ENCODE assay signal across 32 mouse cellular contexts in the genomic region with DNA sequence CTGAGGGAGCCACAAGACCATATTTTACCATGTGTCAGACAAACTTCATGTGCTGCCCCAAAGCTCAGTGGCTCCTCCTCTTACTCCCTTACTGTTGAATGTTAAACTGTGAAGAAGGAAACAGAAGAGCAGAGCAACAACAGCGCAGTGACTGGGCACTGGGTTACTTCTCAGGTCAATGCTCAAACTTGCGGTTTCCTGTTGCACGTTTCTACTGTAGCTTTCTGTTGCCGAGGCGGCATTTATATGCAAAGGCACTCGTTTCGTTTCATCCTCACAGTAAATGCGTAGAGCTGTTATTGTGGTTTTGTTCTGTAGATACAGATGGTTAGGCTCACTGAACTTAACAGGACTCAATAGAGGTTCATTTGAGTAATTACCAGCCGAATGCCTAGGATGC. TPM values are rescaled to one million over a fixed set of nuclear protein-coding genes. Genes with fewer than 3 reads are reported as not detected.
DNase-seq lines count a peak whose midpoint lies in the region; ATAC-seq lines count a peak whose summit lies in the region.
"Had no signal": no experiment of that assay in that cellular context is flagged by ENCODE, and none has a peak within 500 bp of the region (broad histone marks: within the 10 kb centered on the region; RNA-seq: fewer than 3 reads in every experiment).

No protein-coding gene starts in this region.

- intact Hi-C loops in left cerebral cortex, postnatal 10 days (cut with DNase I): no loop called here

- H3K4me1 ChIP-seq in liver, embryonic 12.5 days: no peaks in the 10 kb centered on the region
- H3K4me1 ChIP-seq: embryonic facial prominence, embryonic 15.5 days; forebrain, embryonic 12.5 days; heart, embryonic 13.5 days; hindbrain, embryonic 10.5 days; hindbrain, embryonic 15.5 days; intestine, embryonic 15.5 days; liver, embryonic 15.5 days; midbrain, embryonic 10.5 days; midbrain, embryonic 15.5 days had no signal

- H3K36me3 ChIP-seq in liver, embryonic 12.5 days: no peaks in the 10 kb centered on the region
- H3K36me3 ChIP-seq: embryonic facial prominence, embryonic 15.5 days; forebrain, embryonic 12.5 days; heart, embryonic 13.5 days; hindbrain, embryonic 10.5 days; hindbrain, embryonic 15.5 days; intestine, embryonic 15.5 days; liver, embryonic 15.5 days; midbrain, embryonic 10.5 days; midbrain, embryonic 15.5 days; neural tube, embryonic 12.5 days had no signal

- no peak overlapping the region for H3K4me2 ChIP-seq in liver, embryonic 12.5 days
- H3K4me2 ChIP-seq: embryonic facial prominence, embryonic 15.5 days; forebrain, embryonic 12.5 days; heart, embryonic 13.5 days; hindbrain, embryonic 15.5 days; intestine, embryonic 15.5 days; liver, embryonic 15.5 days; lung, embryonic 14.5 days; midbrain, embryonic 15.5 days; neural tube, embryonic 12.5 days had no signal

- no peak overlapping the region for H3K9ac ChIP-seq in liver, embryonic 12.5 days
- H3K9ac ChIP-seq: embryonic facial prominence, embryonic 15.5 days; forebrain, embryonic 12.5 days; forebrain, postnatal 0 days; heart, embryonic 13.5 days; hindbrain, embryonic 15.5 days; intestine, embryonic 15.5 days; liver, embryonic 15.5 days; lung, embryonic 14.5 days; midbrain, embryonic 15.5 days; neural tube, embryonic 12.5 days had no signal

- H3K27me3 ChIP-seq in liver, embryonic 12.5 days (replicated peaks): peaks cover 7% of the 10 kb centered on the region; the same call in 1 of the 2 replicates
- H3K27me3 ChIP-seq: embryonic facial prominence, embryonic 15.5 days; forebrain, embryonic 12.5 days; heart, embryonic 13.5 days; hindbrain, embryonic 15.5 days; intestine, embryonic 15.5 days; midbrain, embryonic 15.5 days; neural tube, embryonic 12.5 days had no signal

- peak; percentile 81 for ATAC-seq in CD4-positive, CD25-positive, alpha-beta regulatory T cell, adult 4 months
- peak; percentile 80 for ATAC-seq in inflammation-experienced regulatory T-cells, adult 6 months
- ATAC-seq in liver, embryonic 12.5 days: no peak
- ATAC-seq: intestine, embryonic 15.5 days; midbrain, embryonic 15.5 days had no signal

- H3K9me3 ChIP-seq in liver, embryonic 12.5 days (replicated peaks): no peaks in the 10 kb centered on the region
- H3K9me3 ChIP-seq: embryonic facial prominence, embryonic 15.5 days; forebrain, embryonic 12.5 days; heart, embryonic 13.5 days; hindbrain, embryonic 10.5 days; hindbrain, embryonic 15.5 days; intestine, embryonic 15.5 days; liver, embryonic 15.5 days; midbrain, embryonic 10.5 days; midbrain, embryonic 15.5 days; neural tube, embryonic 12.5 days had no signal

- DNase-seq in T-cell, adult 2 months (ENCODE audit: low spot score): peak; percentile 23
- DNase-seq in right cerebral cortex, postnatal 4 days: no peak
- no peak for DNase-seq in left cerebral cortex, postnatal 10 days (ENCODE audit: extremely low spot score in 1 of 2, low spot score in 2 of 2)
- DNase-seq: adrenal gland, postnatal 25 days; cerebellum, adult 11-12 months; cerebellum, adult 9-11 months; forebrain, postnatal 0 days; heart, postnatal 10 days; kidney, adult 2 months; kidney, postnatal 4 days; layer of hippocampus, postnatal 36 days; liver; lung, embryonic 14.5 days; lung, postnatal 14 days; right cerebral cortex, adult 18-20 months; thymus, adult 2 months; thymus, postnatal 36 days had no signal

- no peak overlapping the region for H3K27ac ChIP-seq in liver, embryonic 12.5 days
- H3K27ac ChIP-seq: embryonic facial prominence, embryonic 15.5 days; forebrain, embryonic 12.5 days; heart, embryonic 13.5 days; hindbrain, embryonic 10.5 days; hindbrain, embryonic 15.5 days; intestine, embryonic 15.5 days; kidney, postnatal 0 days; liver, embryonic 15.5 days; midbrain, embryonic 10.5 days; midbrain, embryonic 15.5 days; neural tube, embryonic 12.5 days had no signal

- no peak overlapping the region for H3K4me3 ChIP-seq in liver, embryonic 12.5 days
- H3K4me3 ChIP-seq: embryonic facial prominence, embryonic 15.5 days; forebrain, embryonic 12.5 days; heart, embryonic 13.5 days; hindbrain, embryonic 10.5 days; hindbrain, embryonic 15.5 days; intestine, embryonic 15.5 days; liver, embryonic 15.5 days; midbrain, embryonic 10.5 days; midbrain, embryonic 15.5 days; neural tube, embryonic 12.5 days had no signal

- WGBS in liver, embryonic 12.5 days (ENCODE audit: insufficient replicate concordance): 69% methylated on average over 9 of the region's 9 CpGs

RNA-seq across cellular contexts. Expression of a gene that starts 16.0 kb away (rescaled TPM):
- under 1 TPM in 1 of 2 experiments, not detected in 1; 0.24 TPM for polyA plus RNA-seq in CD4-positive, CD25-positive, alpha-beta regulatory T cell, adult 4 months (2017; shearing (Covaris generic))
- polyA plus RNA-seq in inflammation-experienced regulatory T-cells, adult 6 months (2017; shearing (Covaris generic)): under 1 TPM in 1 of 3 experiments, not detected in 2; 0.09 TPM
- polyA plus RNA-seq in liver, embryonic 12.5 days (2016; fragmentation: Nextera tagmentation; extraction: Ambion mirVana): 33.4 and 36.7 TPM in 2 replicates
- total RNA-seq in left cerebral cortex, postnatal 10 days (2021): 100 to 1,000 TPM; 144 to 145 TPM
- polyA plus RNA-seq: C2C12 had no signal

Comparison
In these comparisons a context has a peak if more than half of its experiments do, and no peak if none do; other contexts are left out.
1. RNA of a gene that starts 16.0 kb away (polyA plus RNA-seq): 33.4 to 36.7 TPM in liver, embryonic 12.5 days; 0.24 TPM in CD4-positive, CD25-positive, alpha-beta regulatory T cell, adult 4 months and 0.09 TPM in inflammation-experienced regulatory T-cells, adult 6 months; every median in the first group is over 10 times any median in the second.